Mouse (Mus musculus) heart, adult 9 months (tissue): ENCODE results near the gene Actn2.

Source experiments
- DNase-seq, 2 experiments: peaks; one replicate each; pipeline ENCODE4 v3.0.0; 2022; ENCODE audit warnings: low spot score in 2 of 2

Gene Actn2

GRCm38 (mm10) chr13:12317191-12317765 lies 23.3 kb downstream of the Actn2 start:
- peak in 1 of 2 experiments; percentile 38 for DNase-seq

- DNase-seq, result no peak
Observed at GRCm38 (mm10) chr13:12314173-12314572, 26.4 kb downstream of the Actn2 start.

GRCm38 (mm10) chr13:12311930-12312492 lies 28.5 kb downstream of the Actn2 start:
- DNase-seq, result no peak

GRCm38 (mm10) chr13:12311371-12311770 lies 29.2 kb downstream of the Actn2 start:
- DNase-seq, result no peak

- no peak for DNase-seq
Observed at GRCm38 (mm10) chr13:12309446-12309845, 31.1 kb downstream of the Actn2 start.

GRCm38 (mm10) chr13:12308878-12309277 lies 31.7 kb downstream of the Actn2 start:
- no peak for DNase-seq

GRCm38 (mm10) chr13:12308473-12308872 lies 32.1 kb downstream of the Actn2 start:
- DNase-seq, result no peak

- DNase-seq, result no peak
Observed at GRCm38 (mm10) chr13:12307286-12307685, 33.3 kb downstream of the Actn2 start.

- no peak for DNase-seq
Observed at GRCm38 (mm10) chr13:12305540-12305939, 35.0 kb downstream of the Actn2 start.

GRCm38 (mm10) chr13:12304991-12305390 lies 35.6 kb downstream of the Actn2 start:
- no peak for DNase-seq

- no peak for DNase-seq
Observed at GRCm38 (mm10) chr13:12297777-12298176, 42.8 kb downstream of the Actn2 start.

- DNase-seq, result no peak
Observed at GRCm38 (mm10) chr13:12296701-12297100, 43.9 kb downstream of the Actn2 start.

GRCm38 (mm10) chr13:12293810-12294209 lies 46.8 kb downstream of the Actn2 start:
- DNase-seq, result peak; percentile 37 to 62

- no peak for DNase-seq
Observed at GRCm38 (mm10) chr13:12290700-12291099, 49.9 kb downstream of the Actn2 start.

GRCm38 (mm10) chr13:12284528-12284927 lies 56.0 kb downstream of the Actn2 start:
- no peak for DNase-seq

GRCm38 (mm10) chr13:12283826-12284225 lies 56.7 kb downstream of the Actn2 start:
- DNase-seq, result peak; percentile 74 to 80

- peak in 1 of 2 experiments; percentile 19 for DNase-seq
Observed at GRCm38 (mm10) chr13:12274721-12275120, 65.8 kb downstream of the Actn2 start.

- DNase-seq, result no peak
Observed at GRCm38 (mm10) chr13:12274220-12274619, 66.3 kb downstream of the Actn2 start.

- DNase-seq, result peak in 1 of 2 experiments; percentile 37
Observed at GRCm38 (mm10) chr13:12272953-12273352, 67.6 kb downstream of the Actn2 start.

GRCm38 (mm10) chr13:12267971-12268370 lies 72.6 kb downstream of the Actn2 start:
- DNase-seq, result no peak

- no peak for DNase-seq
Observed at GRCm38 (mm10) chr13:12267097-12267496, 73.5 kb downstream of the Actn2 start.

- DNase-seq, result no peak
Observed at GRCm38 (mm10) chr13:12263996-12264395, 76.6 kb downstream of the Actn2 start.

- DNase-seq, result no peak
Observed at GRCm38 (mm10) chr13:12261505-12261904, 79.1 kb downstream of the Actn2 start.
